Mouse (Mus musculus) urinary bladder, postnatal 36 days (tissue): ENCODE results near the gene Dpep3.
A peak's percentile ranks its signal among the peaks of the same experiment; 100 is the strongest.

Experiments
- DNase-seq, 2 experiments: peaks; one replicate each; pipeline ENCODE4 v3.0.0; 2022; ENCODE audit warnings: low spot score in 2 of 2, mixed read lengths in 1 of 2

Gene Dpep3

GRCm38 (mm10) chr8:105935863-105936603, 43.2 kb downstream of the Dpep3 start:
- DNase-seq = no peak

GRCm38 (mm10) chr8:105935105-105935504, 44.1 kb downstream of the Dpep3 start:
- no peak for DNase-seq

GRCm38 (mm10) chr8:105933762-105934161, 45.5 kb downstream of the Dpep3 start, which contains the start of gene Ctrl:
TSS of gene Ctrl (minus strand) at chr8:105933862.
- no peak for DNase-seq

GRCm38 (mm10) chr8:105932525-105932924, 46.7 kb downstream of the Dpep3 start:
- DNase-seq = no peak

- no peak for DNase-seq
Measured at GRCm38 (mm10) chr8:105931271-105931670, 48.0 kb downstream of the Dpep3 start.

- DNase-seq = peak; percentile 71 to 78
Measured at GRCm38 (mm10) chr8:105930602-105931001, 48.6 kb downstream of the Dpep3 start.

- DNase-seq = no peak
Measured at GRCm38 (mm10) chr8:105925123-105925522, 54.1 kb downstream of the Dpep3 start.
